Mouse (Mus musculus) common myeloid progenitor, adult 5-6 weeks (primary cell): ENCODE results near the gene Poc1b. TPM values are rescaled to one million over a fixed set of nuclear protein-coding genes. Genes with fewer than 3 reads are reported as not detected.

ENCODE experiments used
- ATAC-seq: replicated peaks from 2 replicates; pipeline ENCODE4 v1.8.0; 2016; ENCODE audit warnings: low read depth, mild to moderate bottlenecking, moderate TSS enrichment, inconsistent platforms; ENCODE audit not compliant: poor library complexity, severe bottlenecking
- total RNA-seq: library from RNA; stranded (forward); fragments of 200-1000, 187-1606 nt; gene quantifications from 2 replicates; pipeline ENCODE4 v1.2.3, GENCODE M21; 2017

Poc1b gene
- total RNA-seq, 1 experiment from 2014 or later = 20.3 TPM

DNA sequence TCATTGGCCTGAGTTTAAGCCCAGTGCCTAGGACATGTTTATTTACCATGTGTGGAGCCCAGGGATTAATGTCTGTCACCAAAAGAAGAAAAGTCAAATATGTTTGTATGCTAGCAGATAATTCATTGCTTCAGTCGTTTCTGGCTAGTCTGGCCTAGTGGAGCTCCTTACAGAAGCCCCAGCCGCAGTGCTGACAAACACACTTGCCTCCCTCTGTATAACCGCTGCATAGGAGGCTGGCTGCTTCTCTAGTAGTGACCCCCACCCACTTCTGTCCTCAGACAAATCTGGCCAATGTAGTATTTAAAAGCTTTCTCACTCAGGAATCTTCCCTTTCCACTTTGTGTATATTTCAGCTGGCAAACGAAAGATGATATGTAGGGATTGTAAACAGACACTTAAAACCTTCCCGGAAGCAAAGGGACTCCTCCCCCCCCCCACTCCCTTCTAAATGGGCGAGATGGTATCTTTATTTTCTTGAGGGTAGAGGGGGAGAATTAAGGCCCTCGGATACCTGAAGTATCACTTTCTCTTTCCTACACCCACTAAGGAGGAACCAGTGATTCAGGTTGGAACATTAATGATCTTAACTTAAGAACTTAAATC, 137.9 kb downstream of the Poc1b start:
- ATAC-seq = no peak

- peak; percentile 61 for ATAC-seq
Measured at GRCm38 (mm10) chr10:99246797-99247508, 140.1 kb downstream of the Poc1b start.

Other genes starting within 250 kb of the Poc1b start
- gene Atp2b1, start 192.6 kb upstream of the Poc1b start, total RNA-seq = 32.4 and 55.2 TPM in 2 replicates
- gene Galnt4, start 1.1 kb downstream of the Poc1b start, total RNA-seq = 9.2 and 9.6 TPM in 2 replicates
- gene Phxr2, start 19.3 kb downstream of the Poc1b start, total RNA-seq = not detected in 2 replicates
- gene Dusp6, start 156.2 kb downstream of the Poc1b start, total RNA-seq = 28.8 and 37.5 TPM in 2 replicates